Mouse (Mus musculus) embryonic facial prominence, embryonic 10.5 days (tissue): ENCODE data around the gene Sgip1. TPM values are rescaled to one million over a fixed set of nuclear protein-coding genes. Genes with fewer than 3 reads are reported as not detected.

Experiments used
- DNase-seq: peaks from one replicate; pipeline ENCODE4 v3.0.0-alpha.2; 2017; ENCODE audit warnings: low spot score
- H3K27ac ChIP-seq: fragments of 300-500 bp; sonication (generic); replicated peaks from 2 replicates; pipeline ENCODE4 v1.5.1; 2016; ENCODE audit warnings: mild to moderate bottlenecking
- H3K27me3 ChIP-seq: fragments of 300-500 bp; sonication (generic); replicated peaks from 2 replicates; pipeline ENCODE4 v1.6.1; 2016; ENCODE audit warnings: low read depth, mild to moderate bottlenecking; ENCODE audit not compliant: poor library complexity, severe bottlenecking
- H3K36me3 ChIP-seq: fragments of 300-500 bp; sonication (generic); replicated peaks from 2 replicates; pipeline ENCODE4 v1.6.1; 2016; ENCODE audit warnings: mild to moderate bottlenecking, moderate library complexity
- H3K4me1 ChIP-seq: fragments of 300-500 bp; sonication (generic); 2 replicates; pipeline ENCODE4 v1.6.1; 2016
- H3K4me3 ChIP-seq: fragments of 300-500 bp; sonication (generic); 2 replicates; pipeline ENCODE4 v1.5.1; 2016; ENCODE audit warnings: mild to moderate bottlenecking, moderate library complexity
- H3K9me3 ChIP-seq: fragments of 300-500 bp; sonication (generic); 2 replicates; pipeline ENCODE4 v1.6.1; 2016; ENCODE audit warnings: mild to moderate bottlenecking
- WGBS: fragments of 180-500 bp; shearing (Covaris S2); methylation state at CpG from one replicate; pipeline ENCODE4 v1.1.7; 2016; 5-methylcytosine and 5-hydroxymethylcytosine counted together
- polyA plus RNA-seq: library from polyadenylated mRNA; unstranded; fragments of >200 nt; fragmentation: Nextera tagmentation; extraction: Ambion mirVana; gene quantifications from 2 replicates; pipeline ENCODE4 v1.2.1, GENCODE M21; 2016

Sgip1 gene
- polyA plus RNA-seq, 1 experiment from 2014 or later, result 10.9 TPM

- Histone ChIP-seq H3K4me1 (peaks cover 18% of the 10 kb centered on the region), H3K9me3 (no peaks in the 10 kb centered on the region), H3K4me3 (no peak overlapping the region), H3K27ac (no peak overlapping the region), H3K36me3 (no peaks in the 10 kb centered on the region), H3K27me3 (no peaks in the 10 kb centered on the region)
- DNase-seq, result peak; percentile 10
- 74% methylated on average over 9 of the region's 9 CpGs for WGBS
These were observed 112.4 kb downstream of the Sgip1 start for GRCm38 (mm10) chr4:102853330-102854022.

- no peaks in the 10 kb centered on the region for H3K9me3 ChIP-seq
- peaks cover 18% of the 10 kb centered on the region for H3K4me1 ChIP-seq
- no peak overlapping the region for H3K27ac ChIP-seq
- DNase-seq, result peak; percentile 16
- no peaks in the 10 kb centered on the region for H3K27me3 ChIP-seq
- H3K4me3 ChIP-seq, result no peak overlapping the region
- H3K36me3 ChIP-seq, result no peaks in the 10 kb centered on the region
- WGBS, result 64% methylated on average over 10 of the region's 10 CpGs
These were observed 114.1 kb downstream of the Sgip1 start for GRCm38 (mm10) chr4:102854928-102855892.

DNA sequence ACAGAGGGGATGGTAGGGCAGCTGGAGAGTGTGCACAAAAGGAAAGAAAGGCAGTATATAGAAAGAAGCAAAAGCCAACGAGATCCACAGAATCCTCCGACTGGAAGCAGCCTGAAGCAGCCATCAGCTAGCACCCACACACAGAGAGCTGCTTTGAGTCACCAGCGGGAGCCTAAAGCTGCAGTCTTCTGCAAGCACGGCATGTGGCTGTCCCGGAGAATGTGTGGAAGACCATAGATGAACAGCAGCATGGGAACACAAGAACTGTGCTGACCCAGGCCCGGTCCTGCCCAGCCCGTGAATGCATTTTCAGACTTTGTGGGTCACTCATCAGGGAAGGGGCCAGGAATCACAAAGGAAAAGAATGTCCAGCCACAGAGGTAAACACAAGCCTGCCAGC is 115.0 kb downstream of the Sgip1 start:
- no peaks in the 10 kb centered on the region for H3K27me3 ChIP-seq
- H3K36me3 ChIP-seq, result no peaks in the 10 kb centered on the region
- H3K27ac ChIP-seq, result peak overlapping the region; percentile 8; the same call in 1 of the 2 replicates
- 45% methylated on average over 7 of the region's 7 CpGs for WGBS
- DNase-seq, result no peak
- H3K9me3 ChIP-seq, result no peaks in the 10 kb centered on the region
- H3K4me1 ChIP-seq, result peaks cover 18% of the 10 kb centered on the region
- no peak overlapping the region for H3K4me3 ChIP-seq

GRCm38 (mm10) chr4:102859259-102860194 is 118.4 kb downstream of the Sgip1 start:
- Histone ChIP-seq H3K4me3 (no peak overlapping the region), H3K27me3 (no peaks in the 10 kb centered on the region), H3K9me3 (no peaks in the 10 kb centered on the region), H3K4me1 (peaks cover 14% of the 10 kb centered on the region), H3K36me3 (no peaks in the 10 kb centered on the region), H3K27ac (no peak overlapping the region)
- 91% methylated on average over 15 of the region's 15 CpGs for WGBS
- peak; percentile 29 for DNase-seq

GRCm38 (mm10) chr4:102862751-102863710 is 121.9 kb downstream of the Sgip1 start:
- Histone ChIP-seq H3K36me3 (no peaks in the 10 kb centered on the region), H3K27me3 (no peaks in the 10 kb centered on the region), H3K4me1 (no peaks in the 10 kb centered on the region), H3K4me3 (no peak overlapping the region), H3K9me3 (no peaks in the 10 kb centered on the region), H3K27ac (no peak overlapping the region)
- DNase-seq, result no peak
- 76% methylated on average over 15 of the region's 15 CpGs for WGBS

- no peak overlapping the region for H3K27ac ChIP-seq
- H3K9me3 ChIP-seq, result no peaks in the 10 kb centered on the region
- 93% methylated on average over 3 of the region's 3 CpGs for WGBS
- H3K36me3 ChIP-seq, result no peaks in the 10 kb centered on the region
- no peaks in the 10 kb centered on the region for H3K4me1 ChIP-seq
- DNase-seq, result no peak
- H3K4me3 ChIP-seq, result no peak overlapping the region
- no peaks in the 10 kb centered on the region for H3K27me3 ChIP-seq
These were observed 125.4 kb downstream of the Sgip1 start for GRCm38 (mm10) chr4:102866531-102866930.

GRCm38 (mm10) chr4:102871274-102871673 is 130.2 kb downstream of the Sgip1 start:
- 0 out of 2 replicates have a peak, but pooled peaks cover 5% of the 10 kb centered on the region for H3K9me3 ChIP-seq
- no peak for DNase-seq
- 86% methylated on average over 4 of the region's 4 CpGs for WGBS

GRCm38 (mm10) chr4:102883142-102883541 is 142.0 kb downstream of the Sgip1 start:
- WGBS, result 94% methylated on average over 3 of the region's 3 CpGs
- H3K27ac ChIP-seq, result no peak overlapping the region
- DNase-seq, result no peak
- no peaks in the 10 kb centered on the region for H3K36me3 ChIP-seq
- no peaks in the 10 kb centered on the region for H3K4me1 ChIP-seq
- no peak overlapping the region for H3K4me3 ChIP-seq
- H3K9me3 ChIP-seq, result no peaks in the 10 kb centered on the region
- H3K27me3 ChIP-seq, result no peaks in the 10 kb centered on the region

More at GRCm38 (mm10) chr4:102871274-102871673, 130.2 kb downstream of the Sgip1 start:
- Histone ChIP-seq H3K4me1 (no peaks in the 10 kb centered on the region), H3K27ac (no peak overlapping the region), H3K36me3 (no peaks in the 10 kb centered on the region; the same call in 1 of the 2 replicates), H3K4me3 (no peak overlapping the region), H3K27me3 (no peaks in the 10 kb centered on the region)

DNA sequence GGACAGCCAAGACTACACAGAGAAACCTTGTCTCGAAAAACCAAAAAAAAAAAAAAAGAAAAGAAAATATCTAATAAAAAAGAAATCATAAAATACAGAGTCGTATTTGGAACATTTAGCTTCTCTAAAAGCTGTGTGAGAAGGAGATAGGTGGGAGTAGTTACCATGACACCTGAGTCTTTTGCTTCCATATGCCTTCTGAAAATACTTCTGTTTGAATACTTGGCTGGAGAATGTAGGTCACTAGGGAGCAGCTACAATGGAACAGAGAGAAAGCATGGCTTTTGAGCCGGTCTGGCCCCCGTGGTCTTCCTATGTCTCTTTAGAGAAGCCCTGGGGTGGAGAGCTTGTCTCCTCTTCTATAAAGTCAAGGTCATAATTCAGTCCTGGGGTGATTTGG is 143.1 kb downstream of the Sgip1 start:
- Histone ChIP-seq H3K27me3 (no peaks in the 10 kb centered on the region), H3K36me3 (no peaks in the 10 kb centered on the region), H3K4me3 (no peak overlapping the region), H3K9me3 (no peaks in the 10 kb centered on the region), H3K27ac (no peak overlapping the region), H3K4me1 (no peaks in the 10 kb centered on the region)
- no peak for DNase-seq
- WGBS, result 95% methylated on average over 4 of the region's 4 CpGs

DNA sequence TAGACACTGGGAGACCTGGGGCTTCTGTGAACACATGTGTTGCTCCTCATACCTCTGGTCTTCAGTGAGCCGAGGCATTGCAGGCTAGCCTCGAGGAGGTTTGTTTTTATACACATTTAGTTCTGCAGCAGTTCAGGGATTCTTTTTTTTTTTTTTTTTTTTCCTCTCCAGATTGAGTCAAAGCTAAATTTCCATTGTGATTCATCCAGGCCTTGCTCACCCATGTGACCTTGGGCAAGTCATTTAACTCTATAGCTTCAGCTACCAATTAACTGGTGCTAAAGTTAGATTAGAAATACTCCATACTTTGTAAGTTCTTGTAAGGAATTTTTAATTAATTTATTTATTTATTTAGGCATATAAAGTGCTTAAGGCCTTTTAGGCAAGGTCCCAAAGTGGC is 145.4 kb downstream of the Sgip1 start:
- no peak for DNase-seq
- 85% methylated on average over 2 of the region's 2 CpGs for WGBS
- no peaks in the 10 kb centered on the region for H3K27me3 ChIP-seq
- no peak overlapping the region for H3K4me3 ChIP-seq
- no peak overlapping the region for H3K27ac ChIP-seq
- no peaks in the 10 kb centered on the region for H3K9me3 ChIP-seq
- no peaks in the 10 kb centered on the region for H3K36me3 ChIP-seq
- H3K4me1 ChIP-seq, result no peaks in the 10 kb centered on the region

GRCm38 (mm10) chr4:102886902-102887301 is 145.8 kb downstream of the Sgip1 start:
- H3K27me3 ChIP-seq, result no peaks in the 10 kb centered on the region
- no peaks in the 10 kb centered on the region for H3K36me3 ChIP-seq
- no peak overlapping the region for H3K27ac ChIP-seq
- DNase-seq, result no peak
- H3K4me3 ChIP-seq, result no peak overlapping the region
- no peaks in the 10 kb centered on the region for H3K9me3 ChIP-seq
- 90% methylated on average over 4 of the region's 4 CpGs for WGBS
- no peaks in the 10 kb centered on the region for H3K4me1 ChIP-seq
